Mouse (Mus musculus) layer of hippocampus, postnatal 14 days (tissue): Measurements from ENCODE around the gene Olfr1200. TPM values are rescaled to one million over a fixed set of nuclear protein-coding genes. Genes with fewer than 3 reads are reported as not detected.

ENCODE experiments used
- DNase-seq, 2 experiments: peaks; one replicate each; pipeline ENCODE4 v3.0.0; 2021 to 2022; ENCODE audit warnings: low spot score in 2 of 2, mixed read lengths in 1 of 2
- long read RNA-seq, 2 experiments: library from polyadenylated mRNA; stranded (forward); transcript quantifications; one replicate each; pipeline ENCODE4 v2.0.0; 2021
- total RNA-seq, 2 experiments: library from RNA; stranded (reverse); gene quantifications; 2 replicates each; pipeline ENCODE4 v1.2.3; 2021

Gene Olfr1200
- total RNA-seq: not detected
- long read RNA-seq, experiment 1: 0 reads
- long read RNA-seq, experiment 2: 0 reads

- DNase-seq: no peak
Measured at GRCm38 (mm10) chr2:88770388-88770787, at the start of gene Olfr1200. Gene Olfr1200, minus strand, starts transcription at chr2:88770488.

- no peak for DNase-seq
Measured at GRCm38 (mm10) chr2:88814196-88814595, 43.9 kb upstream of the Olfr1200 start, which contains the start of gene Olfr1202. Gene Olfr1202, plus strand, starts transcription at chr2:88814496.

- DNase-seq: no peak
Measured at GRCm38 (mm10) chr2:88792736-88793135, 22.4 kb upstream of the Olfr1200 start, which contains the start of gene Olfr1201. Gene Olfr1201, plus strand, starts transcription at chr2:88793036.

GRCm38 (mm10) chr2:88760369-88760768 is 9.9 kb downstream of the Olfr1200 start, which contains the start of gene Olfr1199:
Gene Olfr1199, minus strand, starts transcription at chr2:88760469.
- no peak for DNase-seq

- DNase-seq: no peak
Measured at GRCm38 (mm10) chr2:88751270-88751669, 19.0 kb downstream of the Olfr1200 start, which contains the start of gene Olfr1198. Gene Olfr1198, minus strand, starts transcription at chr2:88751370.

GRCm38 (mm10) chr2:88743379-88743778 is 26.9 kb downstream of the Olfr1200 start:
- no peak for DNase-seq

- DNase-seq: no peak
Measured at GRCm38 (mm10) chr2:88732266-88732665, 38.0 kb downstream of the Olfr1200 start, which contains the start of gene Olfr1197. Gene Olfr1197, minus strand, starts transcription at chr2:88732366.

Other genes starting within 250 kb of the Olfr1200 start
- gene Olfr1188, start 213.6 kb downstream of the Olfr1200 start, total RNA-seq: not detected
- gene Olfr1189, start 184.0 kb downstream of the Olfr1200 start, total RNA-seq: not detected
- under 1 TPM in 1 of 2 experiments, not detected in 1; 0.07 TPM for gene Olfr1191-ps1, start 129.9 kb downstream of the Olfr1200 start, total RNA-seq
- gene Olfr1192-ps1, start 122.0 kb downstream of the Olfr1200 start, total RNA-seq: not detected
- gene Olfr1193, start 94.9 kb downstream of the Olfr1200 start, total RNA-seq: not detected
- not detected for gene Olfr1195, start 81.3 kb downstream of the Olfr1200 start, total RNA-seq
- not detected for gene Olfr1196, start 65.9 kb downstream of the Olfr1200 start, total RNA-seq
- not detected for gene Olfr1197, start 38.1 kb downstream of the Olfr1200 start, total RNA-seq
- not detected for gene Olfr1198, start 19.1 kb downstream of the Olfr1200 start, total RNA-seq
- gene Olfr1199, start 10.0 kb downstream of the Olfr1200 start, total RNA-seq: not detected
- gene Olfr1201, start 22.5 kb upstream of the Olfr1200 start, total RNA-seq: not detected
- not detected for gene Olfr1202, start 44.0 kb upstream of the Olfr1200 start, total RNA-seq
- gene Olfr1205, start 59.2 kb upstream of the Olfr1200 start, total RNA-seq: not detected
- not detected for gene Olfr1204, start 78.8 kb upstream of the Olfr1200 start, total RNA-seq
- not detected for gene Olfr1206, start 92.7 kb upstream of the Olfr1200 start, total RNA-seq
- not detected for gene Olfr1208, start 131.8 kb upstream of the Olfr1200 start, total RNA-seq
- not detected for gene Olfr1209, start 144.7 kb upstream of the Olfr1200 start, total RNA-seq
- gene Olfr1211, start 167.6 kb upstream of the Olfr1200 start, total RNA-seq: not detected
- not detected for gene Olfr1212, start 183.5 kb upstream of the Olfr1200 start, total RNA-seq
- gene Gm13762, start 209.8 kb upstream of the Olfr1200 start, total RNA-seq: not detected
- gene Olfr1214, start 222.2 kb upstream of the Olfr1200 start, total RNA-seq: not detected
- gene Olfr1215, start 236.5 kb upstream of the Olfr1200 start, total RNA-seq: not detected
- gene Olfr1216, start 247.9 kb upstream of the Olfr1200 start, total RNA-seq: not detected